Mouse (Mus musculus): ENCODE results near the gene Gnat2. TPM values are rescaled to one million over a fixed set of nuclear protein-coding genes. Genes with fewer than 3 reads are reported as not detected.

The Gnat2 gene
- total and polyA plus RNA-seq, 3 experiments: 11.2 to 17.5 (median 13.3) TPM

- Histone ChIP-seq H3K27ac (ENCODE audit: insufficient read depth, low read depth) (peak within 1 kb of the TSS; percentile 72), H3K36me3 (replicated peaks in 1 of 2; ENCODE audit: control insufficient read depth in 1 of 2, insufficient read depth in 1 of 2, low read length in 1 of 2) (peaks cover 0 to 37% of the 10 kb centered on the region in 2 experiments), H3K4me2 (ENCODE audit: insufficient read depth, low read depth, poor library complexity, severe bottlenecking) (peak within 1 kb of the TSS; percentile 96), H3K9ac (ENCODE audit: insufficient read depth, low read depth) (peak within 1 kb of the TSS; percentile 90), H3K79me2 (replicated peaks; ENCODE audit: control insufficient read depth, extremely low read depth, insufficient read depth, poor library complexity, severe bottlenecking) (peaks cover 37% of the 10 kb centered on the region), H3K4me1 (ENCODE audit: control insufficient read depth in 1 of 2, insufficient read depth in 2 of 2) (peaks cover 0 to 25% of the 10 kb centered on the region in 2 experiments; a peak in 2 of 4 replicates), H3K4me3 (replicated peaks in 1 of 3; ENCODE audit: low read depth in 2 of 3, low read length in 2 of 3, poor library complexity in 1 of 3) (peak within 1 kb of the TSS; percentile 76 to 98 (median 94)), H3K27me3 (replicated peaks) (no peaks in the 10 kb centered on the region), H3K9me3 (replicated peaks; ENCODE audit: low read length) (no peaks in the 10 kb centered on the region)
- in situ Hi-C loops (cut with MboI; ENCODE audit: low pct_ligation_motif_present, low pct_unique_long_range_greater_than_20kb, low sequenced_read_pairs): loop anchor here (5.0 to 10.0 kb wide), 2 partner anchors 63 to 211 kb away; partner anchors contain the start of gene Gstm7
- DNase-seq (ENCODE audit: extremely low read depth): peak; percentile 96
- TF ChIP-seq TBP (conservative IDR thresholded peaks at IDR 0.05; ENCODE audit: low read depth, low read length): peak; percentile 94
- TF ChIP-seq JUN (IDR thresholded peaks at IDR 0.05; ENCODE audit: insufficient read depth, low read depth, low read length): no peak
- TF ChIP-seq RCOR1 (conservative IDR thresholded peaks at IDR 0.05; ENCODE audit: low read depth, low read length): no peak
- peak; percentile 71; the same call in 1 of the 2 replicates for TF ChIP-seq IRF4 (IDR thresholded peaks at IDR 0.05; ENCODE audit: low read depth, low read length)
- TF ChIP-seq ZMIZ1 (IDR thresholded peaks at IDR 0.05; ENCODE audit: low read depth, low read length): peak; percentile 81
- peak; percentile 70 for TF ChIP-seq SIN3A (IDR thresholded peaks at IDR 0.05; ENCODE audit: low read length)
- peak; percentile 80 for TF ChIP-seq MAX (IDR thresholded peaks at IDR 0.05; ENCODE audit: low read length)
- TF ChIP-seq MXI1 (IDR thresholded peaks at IDR 0.05; ENCODE audit: low read depth, low read length): peak; percentile 84
- TF ChIP-seq POLR2AphosphoS2 (IDR thresholded peaks at IDR 0.05; ENCODE audit: low read depth, low read length): peak; percentile 93
- no peak for TF ChIP-seq JUND (conservative IDR thresholded peaks at IDR 0.05; ENCODE audit: low read depth, low read length)
- no peak for TF ChIP-seq BHLHE40 (IDR thresholded peaks at IDR 0.05; ENCODE audit: low read depth, low read length)
- TF ChIP-seq ELF1 (IDR thresholded peaks at IDR 0.05; ENCODE audit: low read depth, low read length): peak; percentile 89
- TF ChIP-seq HCFC1 (IDR thresholded peaks at IDR 0.05; ENCODE audit: low read depth, low read length): peak; percentile 81
- no peak; the same call in 1 of the 2 replicates for TF ChIP-seq ETS1 (conservative IDR thresholded peaks at IDR 0.05; ENCODE audit: low read depth, low read length)
- TF ChIP-seq MYC (IDR thresholded peaks at IDR 0.05; ENCODE audit: low read depth, low read length): peak; percentile 67; the same call in 1 of the 2 replicates
- TF ChIP-seq POLR2A (IDR thresholded peaks at IDR 0.05; ENCODE audit: low read depth, low read length): peak; percentile 99
- TF ChIP-seq NELFE (IDR thresholded peaks at IDR 0.05; ENCODE audit: low read depth, low read length): peak; percentile 96
- TF ChIP-seq SMC3 (IDR thresholded peaks at IDR 0.05; ENCODE audit: low read depth, low read length): no peak
- TF ChIP-seq UBTF (IDR thresholded peaks at IDR 0.05; ENCODE audit: low read depth, low read length): peak; percentile 57; the same call in 1 of the 2 replicates
- peak; percentile 62; the same call in 1 of the 2 replicates for TF ChIP-seq MEF2A (IDR thresholded peaks at IDR 0.05; ENCODE audit: borderline replicate concordance, low read depth, low read length)
- peak; percentile 94 for TF ChIP-seq TCF12 (IDR thresholded peaks at IDR 0.05; ENCODE audit: low read depth, low read length)
- 0 out of 2 replicates have a peak, but pooled peaks have one; percentile 62 for TF ChIP-seq KAT2A (IDR thresholded peaks at IDR 0.05; ENCODE audit: insufficient replicate concordance, low read length)
- TF ChIP-seq CHD1 (IDR thresholded peaks at IDR 0.05; ENCODE audit: low read depth, low read length): peak; percentile 46; the same call in 1 of the 2 replicates
- dilution Hi-C loops (cut with MboI; ENCODE audit: extremely low pct_ligation_motif_present, extremely low pct_unique_long_range_greater_than_20kb, low sequenced_read_pairs): no loop called here
These were observed 53.2 kb downstream of the Gnat2 start, which contains the start of gene Gnai3 for GRCm38 (mm10) chr3:108145534-108146445. TSS of gene Gnai3 (minus strand) at chr3:108146146.

Data from CH12.LX (cell line).